In the genomic region with DNA sequence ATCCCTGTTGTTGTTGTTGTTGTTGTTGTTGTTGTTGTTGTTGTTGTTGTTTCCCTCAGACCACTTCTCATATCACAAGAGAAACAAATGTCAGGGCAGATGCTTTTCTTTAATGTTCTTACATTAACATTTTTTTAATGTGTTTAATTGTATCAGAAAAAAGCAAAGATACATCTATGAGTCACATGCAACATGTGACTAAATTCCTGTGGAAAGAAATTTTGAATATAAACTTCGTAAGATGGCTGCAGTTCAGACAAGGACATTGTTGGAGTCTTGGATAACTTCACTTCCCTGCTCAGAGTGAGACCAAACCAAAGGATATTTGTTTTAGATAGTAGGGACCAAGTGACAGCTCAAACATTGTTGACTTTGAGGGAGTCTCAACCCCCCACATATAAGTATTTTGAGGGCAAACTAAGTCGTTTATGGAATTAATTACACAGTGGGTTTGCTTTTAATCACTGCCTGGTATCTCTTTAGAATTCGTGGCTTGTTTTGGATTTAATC, we compare ENCODE assay signal across 27 mouse cellular contexts.
DNase-seq lines count a peak whose midpoint lies in the region; ATAC-seq and TF ChIP-seq lines count a peak whose summit lies in the region.
"Had no signal": no experiment of that assay in that cellular context is flagged by ENCODE, and none has a peak within 500 bp of the region (broad histone marks: within the 10 kb centered on the region; RNA-seq: fewer than 3 reads in every experiment).

No protein-coding gene starts in this region.

- H3K4me2 ChIP-seq in kidney, embryonic 15.5 days = no peak overlapping the region
- no peak overlapping the region for H3K4me2 ChIP-seq in myocyte (ENCODE audit: low read depth)
- H3K4me2 ChIP-seq in midbrain, embryonic 15.5 days = no peak overlapping the region
- H3K4me2 ChIP-seq: embryonic facial prominence, embryonic 12.5 days; embryonic facial prominence, embryonic 15.5 days; forebrain, embryonic 12.5 days had no signal

- DNase-seq in kidney, adult 18-20 months = no peak
- peak; percentile 7 for DNase-seq in kidney, postnatal 14 days
- DNase-seq in kidney, adult 9 months = no peak
- DNase-seq: adrenal gland, adult 8-10 months; adrenal gland, postnatal 14 days; adrenal gland, postnatal 36 days; cerebellum, adult 11-12 months; cerebellum, adult 2 months; cerebellum, adult 9-10 months; cerebellum, postnatal 10 days; cerebellum, postnatal 36 days; embryo, embryonic 11 days had no signal

- 56% methylated on average over 3 of the region's 3 CpGs for WGBS in kidney, embryonic 15.5 days
- 64% methylated on average over 3 of the region's 3 CpGs for WGBS in midbrain, embryonic 15.5 days

- ATAC-seq in kidney, embryonic 15.5 days (replicated peaks; ENCODE audit: low FRiP score) = peak; percentile 60; the same call in 1 of the 2 replicates
- ATAC-seq in midbrain, embryonic 15.5 days (replicated peaks) = no peak
- ATAC-seq: activated CD4-positive, CD25-positive, alpha-beta regulatory T cell, adult 4 months; CD4-positive, CD25-positive, alpha-beta regulatory T cell, adult 4 months; forebrain, embryonic 14.5 days; forebrain, embryonic 16.5 days; Patski had no signal

- H3K27me3 ChIP-seq in kidney, embryonic 15.5 days = no peaks in the 10 kb centered on the region
- no peaks in the 10 kb centered on the region for H3K27me3 ChIP-seq in myocyte (ENCODE audit: control insufficient read depth, insufficient read depth, insufficient read length)
- no peaks in the 10 kb centered on the region for H3K27me3 ChIP-seq in midbrain, embryonic 15.5 days (replicated peaks)
- H3K27me3 ChIP-seq: CH12.LX; embryonic facial prominence, embryonic 12.5 days; embryonic facial prominence, embryonic 15.5 days; forebrain, embryonic 12.5 days had no signal

- H3K9me3 ChIP-seq in kidney, embryonic 15.5 days (replicated peaks) = no peaks in the 10 kb centered on the region
- H3K9me3 ChIP-seq in midbrain, embryonic 15.5 days = no peaks in the 10 kb centered on the region
- H3K9me3 ChIP-seq: embryonic facial prominence, embryonic 15.5 days; forebrain, embryonic 12.5 days; G1E had no signal

- no peak overlapping the region for H3K9ac ChIP-seq in kidney, embryonic 15.5 days
- H3K9ac ChIP-seq in midbrain, embryonic 15.5 days = no peak overlapping the region
- H3K9ac ChIP-seq: embryonic facial prominence, embryonic 12.5 days; embryonic facial prominence, embryonic 15.5 days; forebrain, embryonic 12.5 days had no signal

- no peak overlapping the region for H3K27ac ChIP-seq in kidney, embryonic 15.5 days
- no peak overlapping the region for H3K27ac ChIP-seq in midbrain, embryonic 15.5 days
- H3K27ac ChIP-seq: embryonic facial prominence, embryonic 12.5 days; embryonic facial prominence, embryonic 15.5 days; forebrain, embryonic 10.5 days; forebrain, embryonic 12.5 days had no signal

- H3ac ChIP-seq in myocyte (ENCODE audit: control insufficient read depth, insufficient read length) = no peak overlapping the region

- peaks cover 2% of the 10 kb centered on the region; the same call in 1 of the 2 replicates for H3K4me1 ChIP-seq in kidney, embryonic 15.5 days
- H3K4me1 ChIP-seq in midbrain, embryonic 15.5 days = no peaks in the 10 kb centered on the region
- H3K4me1 ChIP-seq: embryonic facial prominence, embryonic 12.5 days; embryonic facial prominence, embryonic 15.5 days; forebrain, embryonic 10.5 days; forebrain, embryonic 12.5 days had no signal

- no peak overlapping the region for H3K4me3 ChIP-seq in kidney, embryonic 15.5 days (replicated peaks)
- H3K4me3 ChIP-seq in myocyte = no peak overlapping the region
- H3K4me3 ChIP-seq in midbrain, embryonic 15.5 days = no peak overlapping the region
- H3K4me3 ChIP-seq: embryonic facial prominence, embryonic 12.5 days; embryonic facial prominence, embryonic 15.5 days; erythroblast, embryonic 14.5 days; forebrain, embryonic 10.5 days; forebrain, embryonic 12.5 days had no signal

- no peaks in the 10 kb centered on the region for H3K36me3 ChIP-seq in kidney, embryonic 15.5 days
- no peaks in the 10 kb centered on the region for H3K36me3 ChIP-seq in myocyte (ENCODE audit: control insufficient read depth, insufficient read depth)
- H3K36me3 ChIP-seq in midbrain, embryonic 15.5 days (replicated peaks) = no peaks in the 10 kb centered on the region
- H3K36me3 ChIP-seq: embryonic facial prominence, embryonic 12.5 days; embryonic facial prominence, embryonic 15.5 days; forebrain, embryonic 10.5 days; forebrain, embryonic 12.5 days; G1E had no signal

- H3K79me2 ChIP-seq in myocyte (ENCODE audit: control insufficient read depth, insufficient read depth) = no peaks in the 10 kb centered on the region

- TF ChIP-seq POLR2A in myocyte (IDR thresholded peaks at IDR 0.05; ENCODE audit: insufficient read length, low read depth) = no peak

TF ChIP-seq in myocyte, 11 proteins besides CTCF, POLR2A, EP300 and RAD21:
- TF ChIP-seq REST (IDR thresholded peaks at IDR 0.05; ENCODE audit: insufficient read depth, insufficient read length) (no peak), USF1 (IDR thresholded peaks at IDR 0.05; ENCODE audit: low read depth) (peak; percentile 54), MAX (IDR thresholded peaks at IDR 0.05; ENCODE audit: low read depth) (no peak), MYOD1 (IDR thresholded peaks at IDR 0.05; ENCODE audit: control insufficient read depth in 1 of 3, insufficient read length in 2 of 3, low read depth in 2 of 3) (no peak), POLR2AphosphoS2 (IDR thresholded peaks at IDR 0.05; ENCODE audit: insufficient read length, low read depth) (no peak)
